Mouse (Mus musculus): ENCODE data around the gene Fbxo46.

DNA sequence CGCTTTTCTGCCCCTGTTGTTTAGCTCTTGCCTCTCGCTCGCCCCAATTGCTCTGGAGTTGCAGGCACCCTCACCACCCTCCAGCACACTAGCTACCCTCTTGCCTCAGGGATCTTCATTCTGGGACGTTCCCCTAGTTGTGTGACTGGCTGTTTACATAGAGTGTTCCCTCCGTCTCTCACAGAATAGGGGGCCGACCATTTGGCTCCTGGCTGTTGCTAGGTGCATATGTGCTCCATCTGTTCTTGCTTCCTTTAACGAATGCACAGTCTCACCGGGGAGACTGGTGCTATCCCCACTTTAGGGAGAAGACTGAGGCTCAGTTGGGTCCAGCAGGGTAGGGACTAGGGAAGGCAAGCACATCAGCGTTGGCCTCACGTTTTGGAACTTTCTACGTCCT, 38.9 kb downstream of the Fbxo46 start:
- TF ChIP-seq CTCF (IDR thresholded peaks at IDR 0.05; ENCODE audit: insufficient read depth, low read depth, low read length) = no peak
- no peak for TF ChIP-seq POLR2A (IDR thresholded peaks at IDR 0.05; ENCODE audit: insufficient read depth, low read depth, low read length)

Measured in olfactory bulb, adult 2 months (tissue).